ENCODE assay signal across 8 mouse cellular contexts in the genomic region with DNA sequence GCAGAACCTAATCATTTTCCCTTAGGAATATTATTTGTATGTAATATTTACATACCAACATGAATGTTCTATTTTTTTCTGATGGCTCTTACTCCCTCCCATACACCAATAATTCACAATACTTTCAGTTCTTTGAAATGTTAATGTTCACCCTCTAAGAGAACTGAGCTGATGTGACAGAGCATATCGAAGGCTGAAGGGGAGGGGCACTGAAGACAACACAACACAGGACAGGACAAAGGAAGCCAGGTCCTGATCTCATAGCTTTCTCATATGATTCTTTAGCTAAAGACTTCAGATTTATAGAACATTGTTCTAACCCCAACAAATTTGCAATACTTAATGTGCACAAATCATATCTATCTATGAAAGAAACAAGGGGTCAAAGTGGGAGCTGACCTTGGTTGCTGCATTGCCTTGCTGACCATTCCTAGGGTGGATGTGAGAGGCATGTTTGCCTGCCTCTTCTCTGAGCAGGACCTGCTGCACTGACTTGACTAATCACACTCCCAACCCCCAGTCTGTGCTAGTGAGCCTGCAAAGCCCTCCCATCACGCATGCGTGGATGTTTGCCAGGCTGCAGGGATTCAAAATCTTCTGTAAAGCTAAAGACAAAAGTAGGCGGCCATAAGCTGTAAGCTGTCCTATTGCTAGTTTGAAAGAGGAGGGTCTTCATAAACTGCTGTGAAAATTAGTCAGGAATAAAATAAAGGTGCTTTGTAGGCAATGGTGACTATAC. TPM values are rescaled to one million over a fixed set of nuclear protein-coding genes. Genes with fewer than 3 reads are reported as not detected.
DNase-seq lines count a peak whose midpoint lies in the region; ATAC-seq and TF ChIP-seq lines count a peak whose summit lies in the region.

TSS of gene Snrpn (minus strand) at position 478 of the 739 bp plus-strand sequence.

- DNase-seq in layer of hippocampus, adult 8-10 months (ENCODE audit: low spot score in 2 of 2), result no peak
- no peak for DNase-seq in layer of hippocampus, adult 9-10 months (ENCODE audit: low spot score)
- peak; percentile 18 to 29 for DNase-seq in cerebellum, postnatal 14 days
- DNase-seq in heart, adult 2 months, result no peak
- peak in 1 of 2 experiments; percentile 3 for DNase-seq in layer of hippocampus, postnatal 14 days (ENCODE audit: low spot score in 2 of 2)
- no peak for DNase-seq in urinary bladder, postnatal 4 days (ENCODE audit: low spot score in 2 of 2)
- DNase-seq in spleen, postnatal 10 days (ENCODE audit: low spot score in 2 of 2), result no peak

- H3K4me3 ChIP-seq in heart, adult 2 months, result no peak within 1 kb of the TSS
- no peak within 1 kb of the TSS for H3K4me3 ChIP-seq in neural tube, embryonic 14.5 days (ENCODE audit: low read depth, low read length)

- no peaks in the 10 kb centered on the region for H3K27me3 ChIP-seq in heart, adult 2 months (ENCODE audit: control insufficient read depth, insufficient read depth, low read length)
- H3K27me3 ChIP-seq in neural tube, embryonic 14.5 days (ENCODE audit: control insufficient read depth, insufficient read depth, low read length), result no peaks in the 10 kb centered on the region

- TF ChIP-seq CTCF in heart, adult 2 months (IDR thresholded peaks at IDR 0.05), result no peak

- no peak within 1 kb of the TSS for H3K4me2 ChIP-seq in neural tube, embryonic 14.5 days (ENCODE audit: low read depth, low read length)

- no peak for TF ChIP-seq POLR2A in heart, adult 2 months (IDR thresholded peaks at IDR 0.05; ENCODE audit: insufficient read depth, low read depth, low read length)

- TF ChIP-seq EP300 in heart, adult 2 months (IDR thresholded peaks at IDR 0.05; ENCODE audit: insufficient read depth, low read depth, low read length), result no peak

- no peaks in the 10 kb centered on the region for H3K4me1 ChIP-seq in heart, adult 2 months (ENCODE audit: control insufficient read depth, insufficient read depth, low read length)
- no peaks in the 10 kb centered on the region for H3K4me1 ChIP-seq in neural tube, embryonic 14.5 days (ENCODE audit: control insufficient read depth, insufficient read depth, low read length)

- no peaks in the 10 kb centered on the region; the same call in 1 of the 2 replicates for H3K9me3 ChIP-seq in neural tube, embryonic 14.5 days (ENCODE audit: control insufficient read depth, low read length)

- H3K79me2 ChIP-seq in heart, adult 2 months (replicated peaks; ENCODE audit: control insufficient read depth, insufficient read depth, low read length), result no peaks in the 10 kb centered on the region

- intact Hi-C loops in heart, adult 2 months (cut with DNase I), result no loop called here

- 58% methylated on average over 4 of the region's 4 CpGs for WGBS in heart, adult 2 months
- WGBS in neural tube, embryonic 14.5 days, result 70% methylated on average over 4 of the region's 4 CpGs

- H3K9ac ChIP-seq in heart, adult 2 months (ENCODE audit: low read depth, low read length), result no peak within 1 kb of the TSS
- H3K9ac ChIP-seq in neural tube, embryonic 14.5 days (replicated peaks; ENCODE audit: low read depth, low read length), result no peak within 1 kb of the TSS

- no peak within 1 kb of the TSS for H3K27ac ChIP-seq in heart, adult 2 months
- H3K27ac ChIP-seq in neural tube, embryonic 14.5 days (ENCODE audit: low read depth, low read length), result no peak within 1 kb of the TSS

- no peak; the same call in 1 of the 2 replicates for ATAC-seq in neural tube, embryonic 14.5 days (ENCODE audit: low read depth)

- H3K36me3 ChIP-seq in heart, adult 2 months (ENCODE audit: control insufficient read depth, insufficient read depth, low read length), result no peaks in the 10 kb centered on the region
- H3K36me3 ChIP-seq in neural tube, embryonic 14.5 days (ENCODE audit: control insufficient read depth, insufficient read depth, low read length), result no peaks in the 10 kb centered on the region

RNA-seq across cellular contexts. Expression of gene Snrpn, which starts in this region (rescaled TPM):
- 100 to 1,000 TPM; 771 to 847 (median 807) TPM for total RNA-seq in layer of hippocampus, adult 8-10 months (2022)
- total RNA-seq in heart, adult 2 months (2021), result 100 to 1,000 TPM in 1 of 2 experiments, 10 to 100 TPM in 1; 98.6 to 105 TPM
- 53.6 and 84.7 TPM in 2 replicates for polyA plus RNA-seq in heart, adult 2 months (2012; rRNA removed)
- 100 to 1,000 TPM; 899 to 936 TPM for total RNA-seq in layer of hippocampus, postnatal 14 days (2021)
- polyA plus RNA-seq in neural tube, embryonic 14.5 days (2014; fragmentation: Nextera tagmentation; extraction: Ambion mirVana), result 977 and 1,218 TPM in 2 replicates

Comparison
In these comparisons a context has a peak if more than half of its experiments do, and no peak if none do; other contexts are left out.
1. RNA of gene Snrpn (total RNA-seq): 899 to 936 TPM in layer of hippocampus, postnatal 14 days and 771 to 847 TPM in layer of hippocampus, adult 8-10 months; 98.6 to 105 TPM in heart, adult 2 months; every median in the first group is over 4 times any median in the second.
2. RNA of gene Snrpn (polyA plus RNA-seq): 977 to 1,218 TPM in neural tube, embryonic 14.5 days; 53.6 to 84.7 TPM in heart, adult 2 months; every median in the first group is over 10 times any median in the second.
3. DNase-seq: peak in cerebellum, postnatal 14 days (2 of 2); none in layer of hippocampus, adult 8-10 months (0 of 2), layer of hippocampus, adult 9-10 months (single experiment), heart, adult 2 months (0 of 2), urinary bladder, postnatal 4 days (0 of 2) and spleen, postnatal 10 days (0 of 2).